Comparison of ENCODE assay signal across 33 mouse cellular contexts in the genomic region with DNA sequence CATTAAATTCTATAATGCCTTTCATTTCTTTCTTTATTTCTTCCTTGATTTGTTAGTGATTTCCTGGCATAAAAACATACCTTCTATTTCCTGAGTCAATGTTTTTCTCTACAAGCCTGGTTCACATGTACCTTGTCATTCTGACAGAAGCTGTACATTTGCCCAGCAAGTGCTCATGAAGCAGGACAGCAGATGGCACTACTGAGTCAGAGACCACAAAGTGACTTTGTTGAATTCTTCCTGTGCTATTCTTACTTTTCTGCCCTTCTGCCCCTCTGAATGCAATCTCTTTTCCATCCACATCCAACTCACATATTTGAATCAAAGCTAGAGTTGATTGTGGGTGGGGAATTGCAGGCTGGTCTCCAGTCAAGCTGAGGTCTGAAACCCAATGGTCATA. TPM values are rescaled to one million over a fixed set of nuclear protein-coding genes. Genes with fewer than 3 reads are reported as not detected.
"Had no signal": no experiment of that assay in that cellular context is flagged by ENCODE, and none has a peak within 500 bp of the region (broad histone marks: within the 10 kb centered on the region; RNA-seq: fewer than 3 reads in every experiment).

No protein-coding gene starts in this region.

- H3K36me3 ChIP-seq: limb, embryonic 10.5 days; limb, embryonic 13.5 days; liver, embryonic 12.5 days; liver, embryonic 15.5 days; lung, embryonic 15.5 days; midbrain, embryonic 10.5 days; midbrain, embryonic 13.5 days had no signal

- H3K9ac ChIP-seq: limb, embryonic 13.5 days; liver, embryonic 12.5 days; liver, embryonic 15.5 days; lung, embryonic 15.5 days; midbrain, embryonic 13.5 days had no signal

- ATAC-seq: liver, embryonic 12.5 days; midbrain, embryonic 13.5 days; midbrain, embryonic 16.5 days had no signal

- H3K9me3 ChIP-seq: liver, embryonic 12.5 days; liver, embryonic 15.5 days; lung, embryonic 15.5 days; megakaryocyte, embryonic 14.5 days had no signal

- DNase-seq: kidney, postnatal 25 days; liver; lung, adult 18-20 months; lung, postnatal 10 days; lung, postnatal 36 days; right cerebral cortex, adult 18-20 months; right cerebral cortex, postnatal 14 days; right cerebral cortex, postnatal 4 days; thymus, adult 2 months; thymus, postnatal 14 days; thymus, postnatal 4 days had no signal

- H3K4me2 ChIP-seq: limb, embryonic 13.5 days; liver, embryonic 12.5 days; liver, embryonic 15.5 days; lung, embryonic 15.5 days; midbrain, embryonic 13.5 days had no signal

- H3K27me3 ChIP-seq: limb, embryonic 13.5 days; liver, embryonic 12.5 days; liver, embryonic 15.5 days; lung, embryonic 15.5 days; megakaryocyte, embryonic 14.5 days; midbrain, embryonic 13.5 days had no signal

- H3K4me3 ChIP-seq: limb, embryonic 10.5 days; limb, embryonic 13.5 days; liver, embryonic 12.5 days; liver, embryonic 15.5 days; lung, embryonic 15.5 days; megakaryocyte, embryonic 14.5 days; midbrain, embryonic 10.5 days; midbrain, embryonic 13.5 days; myocyte had no signal

- H3K27ac ChIP-seq: kidney, postnatal 0 days; limb, embryonic 10.5 days; limb, embryonic 13.5 days; liver, embryonic 12.5 days; liver, embryonic 15.5 days; lung, embryonic 15.5 days; midbrain, embryonic 10.5 days; midbrain, embryonic 13.5 days; stomach, postnatal 0 days had no signal

- H3K4me1 ChIP-seq: limb, embryonic 10.5 days; limb, embryonic 13.5 days; liver, embryonic 12.5 days; liver, embryonic 15.5 days; lung, embryonic 15.5 days; megakaryocyte, embryonic 14.5 days; midbrain, embryonic 10.5 days; midbrain, embryonic 13.5 days had no signal

RNA-seq across cellular contexts. Expression of a gene that starts 10.8 kb away (rescaled TPM):
- total RNA-seq: layer of hippocampus, adult 8-10 months; layer of hippocampus, postnatal 10 days; left cerebral cortex, adult 18-20 months; left cerebral cortex, postnatal 25 days; monocyte, adult 5-6 weeks had no signal
- polyA plus RNA-seq: kidney, embryonic 14.5 days; kidney, postnatal 0 days; large intestine, adult 2 months; limb, embryonic 10.5 days; limb, embryonic 13.5 days; liver, embryonic 12.5 days; liver, embryonic 15.5 days; lung, embryonic 15.5 days; midbrain, embryonic 10.5 days; midbrain, embryonic 13.5 days; midbrain, embryonic 16.5 days; myocyte; neural tube, embryonic 11.5 days; neural tube, embryonic 14.5 days; stomach, embryonic 14.5 days; stomach, postnatal 0 days; thymus, adult 2 months had no signal

RNA-seq across cellular contexts. Expression of a gene that starts 18.4 kb away (rescaled TPM):
- total RNA-seq: layer of hippocampus, adult 8-10 months; layer of hippocampus, postnatal 10 days; left cerebral cortex, adult 18-20 months; left cerebral cortex, postnatal 25 days; monocyte, adult 5-6 weeks had no signal
- polyA plus RNA-seq: kidney, embryonic 14.5 days; kidney, postnatal 0 days; large intestine, adult 2 months; limb, embryonic 10.5 days; limb, embryonic 13.5 days; liver, embryonic 12.5 days; liver, embryonic 15.5 days; lung, embryonic 15.5 days; midbrain, embryonic 10.5 days; midbrain, embryonic 13.5 days; midbrain, embryonic 16.5 days; myocyte; neural tube, embryonic 11.5 days; neural tube, embryonic 14.5 days; stomach, embryonic 14.5 days; stomach, postnatal 0 days; thymus, adult 2 months had no signal

RNA-seq across cellular contexts. Expression of a gene that starts 32.9 kb away (rescaled TPM):
- total RNA-seq: layer of hippocampus, adult 8-10 months; layer of hippocampus, postnatal 10 days; left cerebral cortex, adult 18-20 months; left cerebral cortex, postnatal 25 days; monocyte, adult 5-6 weeks had no signal
- polyA plus RNA-seq: kidney, embryonic 14.5 days; kidney, postnatal 0 days; large intestine, adult 2 months; limb, embryonic 10.5 days; limb, embryonic 13.5 days; liver, embryonic 12.5 days; liver, embryonic 15.5 days; lung, embryonic 15.5 days; midbrain, embryonic 10.5 days; midbrain, embryonic 13.5 days; midbrain, embryonic 16.5 days; myocyte; neural tube, embryonic 11.5 days; neural tube, embryonic 14.5 days; stomach, embryonic 14.5 days had no signal

RNA-seq across cellular contexts. Expression of a gene that starts 35.0 kb away (rescaled TPM):
- total RNA-seq: layer of hippocampus, adult 8-10 months; layer of hippocampus, postnatal 10 days; left cerebral cortex, adult 18-20 months; left cerebral cortex, postnatal 25 days; monocyte, adult 5-6 weeks had no signal
- polyA plus RNA-seq: kidney, embryonic 14.5 days; kidney, postnatal 0 days; large intestine, adult 2 months; limb, embryonic 10.5 days; limb, embryonic 13.5 days; liver, embryonic 12.5 days; liver, embryonic 15.5 days; lung, embryonic 15.5 days; midbrain, embryonic 10.5 days; midbrain, embryonic 13.5 days; midbrain, embryonic 16.5 days; myocyte; neural tube, embryonic 11.5 days; neural tube, embryonic 14.5 days; stomach, embryonic 14.5 days; thymus, adult 2 months had no signal

RNA-seq across cellular contexts. Expression of a gene that starts 59.6 kb away (rescaled TPM):
- total RNA-seq: layer of hippocampus, adult 8-10 months; layer of hippocampus, postnatal 10 days; left cerebral cortex, adult 18-20 months; left cerebral cortex, postnatal 25 days; monocyte, adult 5-6 weeks had no signal
- polyA plus RNA-seq: kidney, embryonic 14.5 days; kidney, postnatal 0 days; large intestine, adult 2 months; limb, embryonic 10.5 days; limb, embryonic 13.5 days; liver, embryonic 12.5 days; liver, embryonic 15.5 days; lung, embryonic 15.5 days; midbrain, embryonic 10.5 days; midbrain, embryonic 13.5 days; midbrain, embryonic 16.5 days; myocyte; neural tube, embryonic 11.5 days; neural tube, embryonic 14.5 days; stomach, embryonic 14.5 days; thymus, adult 2 months had no signal
